In genomic region chr4:34798005-34798404, GRCm38 (mm10) we compare ENCODE assay signal across 41 mouse cellular contexts. TPM values are rescaled to one million over a fixed set of nuclear protein-coding genes. Genes with fewer than 3 reads are reported as not detected.
"Had no signal": no experiment of that assay in that cellular context is flagged by ENCODE, and none has a peak within 500 bp of the region (broad histone marks: within the 10 kb centered on the region; RNA-seq: fewer than 3 reads in every experiment).

No protein-coding gene starts in this region.

- H3K4me1 ChIP-seq: heart, embryonic 10.5 days; heart, embryonic 12.5 days; hindbrain, embryonic 15.5 days; kidney, embryonic 15.5 days; limb, embryonic 15.5 days; liver, embryonic 12.5 days had no signal

- DNase-seq: gastrocnemius, adult 2 months; gastrocnemius, postnatal 10 days; gastrocnemius, postnatal 25 days; heart, adult 18-20 months; heart, postnatal 14 days; heart, postnatal 36 days; kidney, adult 11 months; kidney, adult 2 months; kidney, adult 9 months; kidney, postnatal 14 days; kidney, postnatal 36 days; layer of hippocampus, adult 9-11 months; layer of hippocampus, postnatal 36 days; left cerebral cortex, postnatal 4 days had no signal

- H3K27me3 ChIP-seq: heart, embryonic 12.5 days; hindbrain, embryonic 13.5 days; hindbrain, embryonic 15.5 days; kidney, embryonic 15.5 days; limb, embryonic 13.5 days; limb, embryonic 15.5 days; liver, embryonic 12.5 days had no signal

- H3K9ac ChIP-seq: heart, embryonic 12.5 days; hindbrain, embryonic 13.5 days; hindbrain, embryonic 15.5 days; kidney, embryonic 15.5 days; limb, embryonic 13.5 days; limb, embryonic 15.5 days; liver, embryonic 12.5 days; liver, embryonic 14.5 days had no signal

- H3K36me3 ChIP-seq: heart, embryonic 10.5 days; heart, embryonic 12.5 days; hindbrain, embryonic 15.5 days; liver, embryonic 12.5 days had no signal

- H3K4me2 ChIP-seq: heart, embryonic 12.5 days; hindbrain, embryonic 13.5 days; hindbrain, embryonic 15.5 days; kidney, embryonic 15.5 days; limb, embryonic 13.5 days; limb, embryonic 15.5 days; liver, embryonic 12.5 days had no signal

- H3K27ac ChIP-seq: gastrocnemius, adult 2 months; heart, embryonic 10.5 days; hindbrain, embryonic 13.5 days; hindbrain, embryonic 15.5 days; hindbrain, postnatal 0 days; kidney, embryonic 15.5 days; kidney, postnatal 0 days; limb, embryonic 13.5 days; limb, embryonic 15.5 days; liver, embryonic 12.5 days; liver, embryonic 14.5 days had no signal

- H3K9me3 ChIP-seq: heart, embryonic 10.5 days; heart, embryonic 12.5 days; hindbrain, embryonic 13.5 days; hindbrain, embryonic 15.5 days; kidney, embryonic 15.5 days; limb, embryonic 13.5 days; limb, embryonic 15.5 days; liver, embryonic 12.5 days had no signal

- ATAC-seq: hindbrain, postnatal 0 days; intestine, embryonic 16.5 days; liver, embryonic 12.5 days had no signal

- H3K4me3 ChIP-seq: gastrocnemius, adult 2 months; heart, embryonic 10.5 days; heart, embryonic 12.5 days; hindbrain, embryonic 13.5 days; hindbrain, embryonic 15.5 days; kidney, embryonic 15.5 days; limb, embryonic 13.5 days; limb, embryonic 15.5 days; liver, embryonic 12.5 days had no signal

RNA-seq across cellular contexts. Expression of gene Gm136, which starts 41.9 kb away (rescaled TPM):
- total RNA-seq: gastrocnemius, adult 2 months; gastrocnemius, postnatal 10 days; gastrocnemius, postnatal 25 days; gastrocnemius, postnatal 4 days; heart, adult 18-20 months; heart, adult 8-10 months; heart, postnatal 14 days; heart, postnatal 36 days; hematopoietic stem cell, adult 5-6 weeks; hindbrain, postnatal 0 days; layer of hippocampus, adult 18-20 months; layer of hippocampus, adult 8-10 months; layer of hippocampus, postnatal 14 days; layer of hippocampus, postnatal 36 days; left cerebral cortex, adult 18-20 months; left cerebral cortex, postnatal 25 days; liver, adult 2 months had no signal
- polyA plus RNA-seq: heart, embryonic 10.5 days; heart, embryonic 12.5 days; heart, embryonic 14.5 days; heart, embryonic 16.5 days; hindbrain, embryonic 11.5 days; hindbrain, embryonic 13.5 days; hindbrain, embryonic 15.5 days; hindbrain, postnatal 0 days; intestine, embryonic 14.5 days; intestine, embryonic 16.5 days; kidney, adult 2 months; kidney, embryonic 15.5 days; kidney, postnatal 0 days; large intestine, adult 2 months; limb, embryonic 11.5 days; limb, embryonic 13.5 days; limb, embryonic 15.5 days; liver, adult 2 months; liver, embryonic 12.5 days; liver, embryonic 14.5 days had no signal
